Mouse (Mus musculus) megakaryocyte, embryonic 14.5 days (primary cell): ENCODE data around the gene Frmd4b. TPM values are rescaled to one million over a fixed set of nuclear protein-coding genes. Genes with fewer than 3 reads are reported as not detected.
"Not testable (repeated sequence)": the region's sequence is repeated elsewhere in the genome, so short reads cannot be mapped to it uniquely, and the experiment has no call there.

Experiments
- H3K27me3 ChIP-seq: replicated peaks from 2 replicates; pipeline ENCODE3; 2012; ENCODE audit warnings: inconsistent platforms
- H3K36me3 ChIP-seq: replicated peaks from 2 replicates; pipeline ENCODE3; 2012; ENCODE audit warnings: low read length, inconsistent platforms, mixed read lengths
- H3K4me1 ChIP-seq: 2 replicates; pipeline ENCODE4 v1.6.1; 2012; ENCODE audit warnings: inconsistent platforms
- H3K4me3 ChIP-seq: replicated peaks from 2 replicates; pipeline ENCODE3; 2012; ENCODE audit warnings: moderate library complexity, mild to moderate bottlenecking, inconsistent platforms
- H3K9me3 ChIP-seq: 2 replicates; pipeline ENCODE4 v1.6.1; 2012; ENCODE audit warnings: inconsistent platforms
- FLI1 ChIP-seq: IDR thresholded peaks from 2 replicates; pipeline ENCODE4 v1.6.1; 2012; ENCODE audit warnings: low read length, inconsistent platforms, mixed read lengths
- GATA1 ChIP-seq: IDR thresholded peaks from 3 replicates; pipeline ENCODE4 v1.6.1; 2012; ENCODE audit warnings: mixed read lengths, low read length, inconsistent platforms, borderline replicate concordance
- polyA plus RNA-seq: library from polyadenylated mRNA; stranded (reverse); fragments of >175 nt; gene quantifications from 2 replicates; pipeline ENCODE4 v1.2.3, GENCODE M21; 2012; ENCODE audit warnings: low replicate concordance; ENCODE audit not compliant: insufficient read depth

Gene Frmd4b
- polyA plus RNA-seq, 1 experiment: 9.2 TPM

- H3K4me3 ChIP-seq: no peak overlapping the region
- peaks cover 4% of the 10 kb centered on the region for H3K36me3 ChIP-seq
- H3K27me3 ChIP-seq: peaks cover 2% of the 10 kb centered on the region
- TF ChIP-seq GATA1 (no peak), FLI1 (no peak)
- peaks cover 8% of the 10 kb centered on the region for H3K9me3 ChIP-seq
- H3K4me1 ChIP-seq: peaks cover 47% of the 10 kb centered on the region
Measured at GRCm38 (mm10) chr6:97363846-97364245, 253.5 kb downstream of the Frmd4b start.

- not testable (repeated sequence) for H3K9me3 ChIP-seq, H3K36me3 ChIP-seq, H3K27me3 ChIP-seq, H3K4me3 ChIP-seq
- H3K4me1 ChIP-seq: peaks cover 53% of the 10 kb centered on the region
Measured at GRCm38 (mm10) chr6:97357606-97358005, 259.7 kb downstream of the Frmd4b start.

GRCm38 (mm10) chr6:97356612-97357011 lies 260.7 kb downstream of the Frmd4b start:
- H3K4me3 ChIP-seq: no peak overlapping the region
- peaks cover 57% of the 10 kb centered on the region for H3K4me1 ChIP-seq
- peaks cover 12% of the 10 kb centered on the region for H3K36me3 ChIP-seq

GRCm38 (mm10) chr6:97355141-97355540 lies 262.2 kb downstream of the Frmd4b start:
- TF ChIP-seq FLI1: no peak
- no peak for TF ChIP-seq GATA1
- Histone ChIP-seq H3K9me3 (no peaks in the 10 kb centered on the region), H3K27me3 (no peaks in the 10 kb centered on the region), H3K4me3 (no peak overlapping the region), H3K4me1 (peaks cover 67% of the 10 kb centered on the region), H3K36me3 (peaks cover 15% of the 10 kb centered on the region)

More at GRCm38 (mm10) chr6:97356612-97357011, 260.7 kb downstream of the Frmd4b start:
- Histone ChIP-seq H3K27me3 (no peaks in the 10 kb centered on the region), H3K9me3 (peaks cover 8% of the 10 kb centered on the region)
- TF ChIP-seq GATA1 (no peak), FLI1 (no peak)

- peak overlapping the region; percentile 89 for H3K4me3 ChIP-seq
- H3K36me3 ChIP-seq: peaks cover 15% of the 10 kb centered on the region
- H3K27me3 ChIP-seq: no peaks in the 10 kb centered on the region
- no peaks in the 10 kb centered on the region for H3K9me3 ChIP-seq
- no peak for TF ChIP-seq FLI1
- no peak for TF ChIP-seq GATA1
- H3K4me1 ChIP-seq: peaks cover 67% of the 10 kb centered on the region
Measured at GRCm38 (mm10) chr6:97353933-97354332, 263.4 kb downstream of the Frmd4b start.

GRCm38 (mm10) chr6:97353371-97353770 lies 264.0 kb downstream of the Frmd4b start:
- TF ChIP-seq FLI1 (no peak), GATA1 (no peak)
- Histone ChIP-seq H3K27me3 (no peaks in the 10 kb centered on the region), H3K4me1 (peaks cover 72% of the 10 kb centered on the region), H3K36me3 (peaks cover 20% of the 10 kb centered on the region), H3K4me3 (peak overlapping the region; percentile 89), H3K9me3 (no peaks in the 10 kb centered on the region)

GRCm38 (mm10) chr6:97352505-97353154 lies 264.7 kb downstream of the Frmd4b start:
- H3K9me3 ChIP-seq: no peaks in the 10 kb centered on the region
- no peaks in the 10 kb centered on the region for H3K27me3 ChIP-seq
- H3K4me3 ChIP-seq: peak overlapping the region; percentile 85
- H3K36me3 ChIP-seq: peaks cover 25% of the 10 kb centered on the region
- peaks cover 79% of the 10 kb centered on the region for H3K4me1 ChIP-seq
- TF ChIP-seq GATA1 (no peak), FLI1 (no peak)

- peaks cover 51% of the 10 kb centered on the region for H3K36me3 ChIP-seq
- peak overlapping the region; percentile 57 for H3K4me3 ChIP-seq
- H3K4me1 ChIP-seq: peaks cover 87% of the 10 kb centered on the region
- H3K9me3 ChIP-seq: peaks cover 6% of the 10 kb centered on the region
- no peaks in the 10 kb centered on the region for H3K27me3 ChIP-seq
- TF ChIP-seq FLI1 (no peak), GATA1 (peak; percentile 93)
Measured at GRCm38 (mm10) chr6:97349355-97350138, 267.8 kb downstream of the Frmd4b start.

GRCm38 (mm10) chr6:97346932-97347331 lies 270.4 kb downstream of the Frmd4b start:
- H3K9me3 ChIP-seq: peaks cover 6% of the 10 kb centered on the region
- TF ChIP-seq GATA1 (no peak), FLI1 (no peak)
- H3K36me3 ChIP-seq: peaks cover 60% of the 10 kb centered on the region
- H3K4me3 ChIP-seq: peak overlapping the region; percentile 75
- H3K4me1 ChIP-seq: peaks cover 72% of the 10 kb centered on the region
- no peaks in the 10 kb centered on the region for H3K27me3 ChIP-seq

GRCm38 (mm10) chr6:97346527-97346926 lies 270.8 kb downstream of the Frmd4b start:
- peaks cover 59% of the 10 kb centered on the region for H3K36me3 ChIP-seq
- H3K27me3 ChIP-seq: no peaks in the 10 kb centered on the region
- no peak for TF ChIP-seq GATA1
- no peak for TF ChIP-seq FLI1
- H3K4me3 ChIP-seq: no peak overlapping the region
- peaks cover 6% of the 10 kb centered on the region for H3K9me3 ChIP-seq
- peaks cover 72% of the 10 kb centered on the region for H3K4me1 ChIP-seq
